Mouse (Mus musculus) heart, adult 11 months (tissue): ENCODE measurements at regions not wholly inside any gene's neighbourhood (a gene's known extent, or its start where the extent isn't known, plus 50 kb on each side); places are given as distances from the start of the nearest gene placed in this dataset.

Experiments used
- DNase-seq: peaks from one replicate; pipeline ENCODE4 v3.0.0; 2022

DNA sequence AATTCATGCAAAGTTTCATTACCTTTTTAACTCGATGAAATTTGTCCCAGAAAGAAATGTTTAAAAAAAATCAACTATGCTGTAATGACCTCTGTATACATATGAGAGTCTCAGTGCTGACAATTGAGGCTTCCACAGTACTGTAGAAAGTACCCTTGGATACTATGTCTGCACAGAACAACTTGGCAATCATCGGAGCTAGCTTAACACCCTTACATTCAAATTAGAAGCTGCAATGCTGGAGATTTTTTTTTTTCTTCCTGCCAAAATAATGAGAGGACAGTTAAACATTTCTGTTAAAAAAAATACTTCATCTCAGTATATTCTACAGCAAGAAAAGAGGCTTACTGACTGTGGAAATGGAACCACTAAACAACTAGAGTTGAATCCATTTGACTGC lies 452.1 kb upstream of the Cntn6 start:
- DNase-seq = no peak

DNA sequence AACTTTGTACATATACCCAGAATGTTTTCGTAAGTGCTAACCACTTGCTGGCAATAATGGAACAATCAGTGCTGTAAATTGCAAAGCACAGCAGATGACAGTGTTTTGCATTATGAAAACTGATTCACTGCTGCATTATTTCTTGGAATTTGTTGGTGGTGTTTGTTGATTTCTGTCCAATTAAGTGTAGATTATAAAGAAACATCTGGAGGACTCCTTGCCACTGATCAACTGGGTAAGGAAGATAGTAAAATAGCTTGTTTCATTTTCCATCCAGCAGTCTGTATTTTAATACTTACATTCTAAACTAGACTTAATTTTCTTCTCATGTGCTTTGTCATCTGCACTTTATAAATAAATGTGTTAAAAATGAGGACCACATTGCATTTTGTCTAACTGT lies 436.6 kb upstream of the Cntn6 start:
- DNase-seq = no peak

DNA sequence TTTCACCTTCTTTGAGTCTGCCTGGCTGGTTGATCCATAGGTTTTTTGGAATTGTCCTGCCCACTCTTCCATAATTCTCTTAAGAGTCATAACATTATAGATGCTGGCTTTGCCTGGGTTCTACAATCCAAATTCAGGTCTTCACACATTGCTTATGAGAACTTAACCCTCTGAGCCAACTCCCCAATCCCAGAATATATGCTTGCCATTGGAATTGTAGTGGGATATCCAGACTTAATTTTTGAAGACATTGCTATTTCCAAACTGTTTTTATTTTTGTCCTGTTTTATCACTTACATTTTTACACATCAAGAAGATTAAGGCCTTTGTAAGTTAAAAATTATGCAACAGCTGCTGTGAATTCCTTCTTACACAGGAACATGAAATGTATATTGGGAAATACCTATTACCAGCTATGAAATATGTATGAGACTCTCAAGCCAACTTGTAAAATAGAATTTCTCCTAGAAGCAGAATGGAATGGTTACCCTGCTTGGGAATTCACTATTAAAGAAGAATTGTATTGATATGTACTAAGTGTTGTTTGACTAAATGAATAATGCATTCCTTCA lies 430.8 kb upstream of the Cntn6 start:
- DNase-seq = no peak

DNA sequence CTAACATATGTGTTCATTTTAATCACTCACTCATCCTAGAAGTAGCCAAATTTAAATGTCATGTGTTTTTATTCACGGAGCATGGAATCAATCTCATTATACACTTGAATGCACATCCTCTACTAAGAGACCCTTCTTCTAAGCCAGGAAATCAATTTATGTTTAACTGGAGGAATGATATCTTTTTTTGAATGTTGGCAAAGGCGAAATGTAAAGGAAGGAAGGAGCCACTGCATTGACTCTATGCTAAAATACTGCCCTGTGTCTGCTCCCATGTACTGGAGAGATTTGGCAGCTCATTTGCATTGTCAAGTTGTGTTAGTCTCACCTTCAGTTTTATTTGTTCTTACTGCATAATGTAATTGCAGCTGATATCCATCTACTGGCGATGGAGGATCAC lies 412.0 kb upstream of the Cntn6 start:
- no peak for DNase-seq

DNA sequence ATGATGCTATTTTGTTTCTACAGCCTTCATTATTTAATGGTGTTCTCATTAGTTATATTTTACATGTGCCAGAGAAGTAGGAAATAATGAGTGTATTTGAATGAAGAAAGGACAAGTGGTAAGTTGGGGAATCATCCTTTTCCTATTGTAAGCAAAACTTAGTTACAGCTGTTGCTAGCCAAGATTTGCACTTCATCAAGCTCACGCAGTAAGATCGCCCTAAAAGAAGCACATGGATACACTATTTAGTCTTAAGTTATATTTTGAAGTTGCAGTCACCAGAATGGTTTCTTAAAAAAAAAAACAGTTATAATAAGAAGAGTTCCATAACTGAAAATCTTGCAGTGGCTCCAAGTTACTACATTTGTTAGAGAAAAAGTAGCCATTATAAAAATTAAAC lies 410.3 kb upstream of the Cntn6 start:
- no peak for DNase-seq

DNA sequence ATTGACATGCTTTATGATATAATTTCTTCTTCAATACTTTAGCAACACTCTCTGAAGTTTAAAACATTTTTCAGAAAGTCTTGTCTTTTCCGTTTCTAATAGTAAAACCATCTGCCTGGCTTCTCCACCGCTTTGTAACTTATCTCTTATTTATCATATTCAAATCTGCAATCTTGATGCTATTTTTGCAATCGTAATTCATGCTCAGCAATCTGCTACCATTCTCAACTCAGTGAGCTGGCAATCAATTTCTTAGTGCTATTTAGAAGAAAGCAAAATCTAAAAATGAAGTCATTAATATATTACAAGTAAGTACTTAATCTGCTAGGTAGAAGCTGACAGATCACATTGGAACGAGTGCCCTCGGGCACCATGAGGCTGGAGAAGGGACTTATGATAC lies 384.2 kb upstream of the Cntn6 start:
- no peak for DNase-seq
